Mouse (Mus musculus) CH12F3 (cell line): ENCODE results near the gene Dhx33.

Experiments used
- in situ Hi-C: fragments of 300-500 bp; cut with MboI; formaldehyde crosslinking; loops from 2 replicates; pipeline ENCODE4 v1.14.3; 2020; ENCODE audit warnings: low sequenced_read_pairs

Dhx33 gene

DNA sequence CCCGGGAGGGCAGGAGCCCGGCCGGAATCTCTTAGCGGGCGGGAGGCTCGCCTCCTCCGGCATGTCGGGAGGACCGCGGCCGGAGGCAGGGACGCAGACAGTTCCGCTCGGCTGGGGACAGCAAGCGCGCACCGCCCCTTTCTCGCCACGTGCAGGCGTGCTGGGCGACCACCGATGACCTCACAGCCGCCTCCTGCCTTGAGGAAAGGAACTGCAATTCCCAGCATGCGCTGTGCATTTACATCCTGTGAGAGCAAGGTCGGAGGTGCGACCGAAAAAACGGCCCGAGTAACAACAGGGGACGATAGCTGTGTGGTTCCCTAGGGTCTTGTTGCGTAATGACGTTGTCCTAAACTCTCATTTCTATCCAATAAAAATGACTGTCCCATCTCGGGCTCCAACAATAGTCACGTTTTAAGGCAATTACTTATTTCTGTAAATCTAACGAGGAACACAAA is at the start of gene Dhx33:
TSS of gene Dhx33 (minus strand) at position 122 of the 458 bp plus-strand sequence.
- in situ Hi-C loops, result no loop called here

DNA sequence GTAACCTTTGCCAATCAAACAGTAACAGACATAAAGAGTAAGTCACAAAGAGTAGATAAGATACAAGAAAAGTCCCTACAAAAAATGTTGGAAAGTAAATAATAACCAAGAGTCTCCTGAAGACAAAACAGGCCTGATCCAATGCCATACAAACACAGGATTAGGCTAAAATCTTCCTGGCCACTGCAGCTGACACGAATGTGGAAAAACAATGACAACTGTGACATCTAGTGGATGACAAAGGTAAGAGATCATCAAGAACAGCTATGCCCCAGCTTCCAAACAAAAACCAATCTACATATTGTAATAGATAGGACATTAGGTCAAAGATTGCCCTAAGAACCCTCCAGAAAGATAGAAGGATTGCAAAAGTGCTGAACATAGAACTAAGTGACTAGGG is 48.3 kb upstream of the Dhx33 start:
- in situ Hi-C loops, result no loop called here

DNA sequence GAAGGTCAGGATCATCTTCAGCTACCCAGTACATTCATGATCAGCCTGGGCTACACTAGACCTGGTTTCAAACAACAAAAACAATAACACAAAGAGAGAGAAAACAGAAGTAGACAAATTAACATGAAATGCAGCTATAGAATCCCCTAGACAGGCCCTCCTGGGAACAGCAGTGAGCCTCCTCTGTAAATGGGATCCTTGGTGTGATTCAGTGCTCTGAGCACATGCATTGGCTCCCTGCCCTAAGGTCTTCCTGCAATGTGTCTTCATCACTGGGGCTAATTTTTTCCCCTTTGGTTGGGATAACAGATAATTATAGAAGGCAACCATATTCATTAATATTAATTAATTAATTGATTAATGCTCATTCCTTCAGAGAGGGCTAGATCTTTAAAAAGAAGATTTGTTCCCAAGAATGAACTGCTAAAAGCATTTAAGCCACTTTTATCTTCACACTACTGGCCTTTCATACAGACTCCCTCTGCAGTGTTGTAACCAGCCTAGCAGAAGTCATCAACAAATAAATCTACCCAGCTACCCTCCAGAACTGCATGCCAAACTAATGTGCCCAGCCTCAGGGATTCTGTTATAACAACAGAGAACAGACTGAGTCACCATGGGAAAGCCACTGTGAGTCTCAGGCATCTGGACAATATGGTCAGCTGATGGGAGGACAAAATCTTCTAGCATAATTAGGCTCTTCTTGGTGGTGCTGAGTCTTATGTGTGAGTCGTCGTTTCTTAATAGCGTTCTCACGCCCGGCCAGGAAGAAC is 35.5 kb upstream of the Dhx33 start:
- in situ Hi-C loops, result no loop called here

DNA sequence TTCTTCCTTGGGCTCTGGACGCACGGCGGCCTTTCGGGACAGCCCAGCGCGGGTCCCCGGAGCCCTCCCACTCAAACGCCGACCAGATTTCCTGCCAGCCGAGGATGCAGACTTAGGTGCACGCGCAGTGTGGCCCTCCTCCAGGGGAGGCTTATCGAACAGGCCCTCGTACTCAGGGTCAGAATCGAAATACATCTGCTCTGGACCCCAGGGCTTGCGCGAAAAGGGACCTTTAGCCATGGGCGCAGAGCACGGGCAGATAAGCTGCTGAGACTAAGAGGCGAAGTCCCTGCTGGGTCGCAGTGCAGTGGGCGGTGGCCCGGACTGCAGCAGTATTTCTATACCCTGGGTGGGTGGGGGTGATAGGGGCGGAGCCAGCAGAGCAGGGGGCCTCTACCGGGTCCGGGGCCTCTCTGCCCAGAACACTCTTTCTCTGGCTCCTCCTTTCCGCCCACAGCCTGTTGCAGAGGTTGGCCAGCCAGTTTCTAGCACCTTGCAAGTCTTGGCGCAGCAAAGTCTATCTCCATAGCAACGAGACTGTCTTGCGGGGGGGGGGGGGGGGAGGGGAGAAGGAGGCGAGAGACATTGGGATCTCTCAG is 29.0 kb upstream of the Dhx33 start, which contains the start of gene 6330403K07Rik:
TSS of gene 6330403K07Rik (minus strand) at position 351 of the 599 bp plus-strand sequence.
- in situ Hi-C loops, result no loop called here

DNA sequence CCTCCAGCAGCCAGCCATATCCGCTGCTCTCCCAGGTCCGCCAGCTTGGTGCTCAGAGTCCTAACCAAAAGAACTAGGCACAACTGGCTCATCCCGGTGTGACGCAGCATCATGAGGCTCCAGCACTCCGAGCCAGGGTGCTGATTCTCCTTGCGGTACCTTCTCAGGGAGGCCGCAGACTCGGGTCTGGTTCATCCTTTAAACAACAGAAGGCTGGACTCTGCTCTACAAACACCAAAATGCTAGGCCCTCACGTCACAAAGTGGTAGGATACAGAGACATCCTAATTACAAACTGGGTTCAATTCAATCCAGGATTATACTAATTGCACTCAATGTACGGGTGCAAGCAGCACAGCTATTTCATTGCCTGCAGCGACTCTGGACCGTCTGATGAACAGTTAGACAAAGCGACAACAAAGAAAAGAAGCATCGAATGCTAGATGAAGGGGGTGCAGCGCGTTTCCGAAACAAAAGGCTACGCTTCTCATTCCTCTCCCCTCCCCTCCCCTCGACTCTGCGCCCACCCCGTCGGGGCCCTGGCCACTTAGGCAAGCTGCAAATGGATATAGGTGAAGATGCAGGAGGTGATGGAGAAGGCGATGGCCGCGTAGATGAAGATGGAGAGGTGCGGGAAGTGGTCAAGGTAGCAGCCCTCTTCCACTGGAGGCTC is 28.4 kb upstream of the Dhx33 start:
- in situ Hi-C loops, result no loop called here

DNA sequence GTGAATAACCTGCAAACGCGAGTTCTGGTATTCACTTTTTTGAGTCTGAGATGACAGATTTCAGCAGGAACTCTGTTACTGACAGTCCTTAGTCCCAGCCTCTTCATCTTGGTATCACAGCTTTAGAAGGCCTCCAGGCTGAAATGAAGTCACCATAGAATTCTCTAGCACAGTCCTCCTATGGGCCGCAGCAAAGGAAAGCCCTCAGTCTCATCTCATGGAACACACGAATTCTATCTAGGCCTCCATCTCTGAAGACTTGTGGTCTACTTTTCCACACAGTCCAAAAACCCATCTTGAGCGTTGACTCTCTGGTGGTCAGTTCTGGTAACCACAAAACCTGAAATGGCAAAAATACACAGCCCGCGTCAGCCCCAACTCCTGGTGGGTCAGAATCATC is 27.8 kb upstream of the Dhx33 start:
- in situ Hi-C loops, result no loop called here

DNA sequence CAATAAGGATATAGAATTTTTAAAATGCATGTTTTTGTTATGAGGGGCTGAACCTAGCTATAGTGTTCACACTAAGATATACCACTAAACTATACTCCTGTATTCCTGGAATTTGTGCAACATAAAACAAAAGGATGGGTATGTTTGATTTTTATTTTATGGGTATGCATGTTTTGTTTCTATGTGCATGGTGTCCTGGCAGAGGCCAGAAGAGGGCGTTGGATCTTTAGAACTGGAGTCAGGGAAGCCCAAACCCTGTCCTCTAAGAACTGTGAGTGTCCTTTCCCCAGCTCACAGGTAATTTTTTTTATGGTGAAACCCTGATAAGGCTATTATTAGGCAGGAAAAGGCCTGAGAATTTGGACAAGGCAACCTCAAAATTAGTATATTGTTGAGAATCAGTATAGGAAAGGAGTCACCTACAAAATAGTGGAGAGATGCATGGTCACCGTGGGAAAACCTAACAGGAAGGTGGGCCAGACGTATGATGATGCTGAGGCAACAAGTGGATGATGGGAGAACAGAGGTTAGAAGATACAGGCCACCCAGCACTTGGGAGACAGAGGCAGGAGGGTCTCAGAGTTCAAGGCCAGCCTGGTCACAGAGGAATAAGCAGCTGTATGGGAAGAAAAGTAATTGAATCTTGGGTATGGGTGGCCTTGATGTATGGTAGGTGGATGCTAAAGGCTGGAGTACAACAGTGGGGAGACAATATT is 25.3 kb upstream of the Dhx33 start:
- in situ Hi-C loops, result no loop called here

DNA sequence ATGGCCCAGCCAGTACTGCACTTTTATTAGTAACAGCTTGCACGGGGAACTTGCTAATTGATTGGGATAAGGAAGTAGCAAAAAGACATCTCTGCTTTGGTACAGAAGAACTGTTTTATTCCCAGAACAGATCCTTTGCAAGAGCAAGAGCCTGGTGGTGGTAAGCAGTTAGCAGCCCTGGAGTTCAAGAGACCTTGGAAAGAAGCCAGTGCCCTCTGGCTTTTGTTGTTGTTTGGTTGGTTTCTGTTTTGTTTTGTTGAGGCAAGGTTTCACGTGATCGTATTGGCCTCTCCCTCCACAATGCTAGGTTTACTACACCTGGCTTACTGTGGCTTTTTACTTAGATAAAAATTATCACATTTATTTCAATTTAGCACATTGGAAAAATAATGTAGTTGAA is 24.0 kb upstream of the Dhx33 start:
- in situ Hi-C loops, result no loop called here

DNA sequence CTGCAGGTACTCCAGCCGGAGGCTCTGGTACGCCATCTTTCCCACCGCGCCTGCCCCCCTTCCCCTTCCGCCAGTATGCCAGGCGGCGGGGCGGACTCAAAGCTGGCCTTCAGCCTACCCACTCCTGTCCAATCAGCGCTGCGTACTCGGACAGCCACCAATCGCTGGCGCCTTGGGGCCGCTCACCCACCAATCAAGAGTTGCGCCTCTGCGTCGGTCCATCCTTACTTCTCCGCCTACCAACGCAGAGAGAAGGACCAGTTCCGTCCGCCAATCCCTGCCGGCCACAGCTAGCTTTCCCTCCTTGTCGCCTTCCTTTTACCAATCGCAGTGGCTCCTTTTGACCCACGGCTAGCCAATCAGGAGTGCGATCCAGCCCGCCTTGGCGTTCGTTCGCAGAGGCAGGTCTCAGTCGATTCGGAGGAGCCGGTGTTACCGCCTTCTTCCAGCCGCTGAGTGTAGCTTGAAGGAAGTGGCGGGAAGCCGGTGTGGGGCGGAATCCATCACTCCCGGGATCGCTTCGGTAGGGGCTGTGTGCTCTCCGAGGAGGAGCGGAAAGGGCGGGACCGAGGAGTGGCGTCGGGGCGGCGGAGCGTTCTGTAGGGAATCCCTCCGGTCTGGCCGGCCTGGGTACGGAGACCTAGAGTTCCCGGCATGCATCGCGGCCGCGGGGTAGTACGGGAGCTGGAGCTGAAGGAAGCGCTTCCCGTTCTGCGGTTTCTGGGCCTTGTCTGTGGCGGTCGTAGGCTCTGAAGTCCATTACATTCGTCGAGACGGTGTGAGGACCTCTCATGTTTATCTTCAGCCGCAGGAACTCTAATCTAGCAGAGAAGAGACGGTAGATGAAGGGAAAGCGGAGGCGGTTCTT is 15.2 kb upstream of the Dhx33 start, which contains the start of the genes Mis12 and Derl2:
TSS of gene Mis12 (plus strand) at position 411 of the 868 bp plus-strand sequence.
TSS of gene Derl2 (minus strand) at position 641 of the 868 bp plus-strand sequence.
- in situ Hi-C loops, result no loop called here

DNA sequence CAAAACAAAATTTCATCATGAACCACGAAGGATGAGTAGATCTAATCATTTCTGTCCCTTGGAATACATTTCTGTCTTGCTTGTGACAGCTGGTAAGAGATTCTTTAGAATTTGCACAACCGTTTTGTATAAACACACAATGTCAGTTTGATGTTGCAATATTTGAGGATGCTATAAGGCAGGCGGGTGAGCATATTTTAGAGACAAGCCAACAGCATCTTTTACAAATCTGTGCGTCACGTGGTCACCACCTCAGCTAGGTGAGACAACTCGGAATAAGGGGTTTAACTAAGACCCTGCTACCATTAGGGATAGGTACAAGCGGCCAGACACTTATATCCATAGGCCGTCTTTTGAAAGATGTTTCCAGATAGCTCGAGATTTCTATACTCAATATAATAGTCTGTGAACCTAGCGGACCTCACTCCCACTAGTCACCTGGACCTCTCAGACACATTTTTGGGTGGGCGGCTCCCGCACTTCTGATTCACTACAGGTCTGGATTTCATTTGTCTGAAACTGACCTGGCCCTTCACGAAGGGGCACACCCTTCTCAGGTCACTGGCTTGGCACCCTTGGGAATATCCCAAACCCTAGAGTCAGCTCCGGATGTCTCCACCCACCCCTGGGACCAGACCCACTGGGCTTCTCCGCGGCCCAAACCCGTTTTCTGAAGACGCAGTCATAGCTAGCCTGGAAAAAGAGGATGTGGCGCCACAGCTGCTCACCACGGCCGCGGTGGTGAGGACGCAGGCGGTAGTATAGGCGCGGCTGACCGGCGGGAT is 14.4 kb upstream of the Dhx33 start:
- in situ Hi-C loops, result no loop called here

DNA sequence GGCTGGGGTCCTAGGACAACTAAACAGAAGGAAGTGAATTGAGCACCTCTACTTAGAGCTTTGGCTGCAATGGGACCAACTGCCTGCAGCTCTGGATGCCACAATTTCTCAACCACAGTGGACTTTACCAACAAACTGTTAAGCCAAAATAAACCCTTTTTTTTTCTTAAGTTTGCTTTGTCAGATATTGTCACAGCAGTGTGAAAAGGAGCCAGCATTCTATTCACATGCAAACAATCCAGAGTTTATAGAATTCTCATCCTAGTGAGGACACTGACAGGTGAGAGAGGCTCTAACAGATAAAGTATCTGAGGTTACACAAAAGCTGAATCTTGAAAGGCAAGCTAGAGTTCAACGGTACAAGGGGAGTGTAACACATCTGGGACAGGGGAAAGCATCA is 12.8 kb upstream of the Dhx33 start:
- in situ Hi-C loops, result no loop called here

DNA sequence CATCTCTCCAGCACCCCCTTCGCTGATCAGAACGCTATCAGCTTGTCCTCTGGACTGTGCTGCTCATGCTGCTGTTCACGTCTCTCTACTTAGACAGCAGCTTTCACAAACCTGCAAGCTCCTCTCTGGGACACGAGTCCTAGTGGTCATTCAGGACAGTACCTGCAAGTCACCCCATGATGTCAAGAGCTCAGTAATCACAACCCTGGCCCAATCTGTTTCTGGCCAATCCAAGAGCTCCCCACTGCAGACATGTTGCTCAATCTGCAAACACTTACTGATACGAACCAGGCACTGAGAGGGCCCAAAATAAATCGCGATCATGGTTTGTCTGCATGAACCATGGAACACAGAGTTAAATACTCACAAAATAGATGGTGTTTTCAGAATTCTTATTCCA is 8.5 kb upstream of the Dhx33 start:
- in situ Hi-C loops, result no loop called here

DNA sequence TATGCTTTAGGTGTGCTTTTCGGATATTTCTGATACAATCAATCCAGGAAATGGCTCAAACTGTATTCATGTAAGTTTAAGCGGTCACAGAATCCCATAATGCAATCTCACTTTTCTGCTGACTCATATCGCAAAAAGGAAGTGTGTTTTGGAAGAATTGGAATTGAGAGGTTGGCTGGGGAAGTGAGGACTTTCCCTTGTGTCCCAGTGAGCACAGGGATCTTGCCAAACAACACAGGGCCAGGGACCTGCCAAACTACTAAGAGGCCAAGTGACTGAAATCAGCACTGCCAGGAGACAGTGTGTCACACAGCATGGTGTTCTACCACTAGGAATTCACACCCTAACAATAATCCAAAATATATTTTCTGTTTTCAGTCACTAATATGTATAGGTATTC is 4.1 kb upstream of the Dhx33 start:
- in situ Hi-C loops, result no loop called here

DNA sequence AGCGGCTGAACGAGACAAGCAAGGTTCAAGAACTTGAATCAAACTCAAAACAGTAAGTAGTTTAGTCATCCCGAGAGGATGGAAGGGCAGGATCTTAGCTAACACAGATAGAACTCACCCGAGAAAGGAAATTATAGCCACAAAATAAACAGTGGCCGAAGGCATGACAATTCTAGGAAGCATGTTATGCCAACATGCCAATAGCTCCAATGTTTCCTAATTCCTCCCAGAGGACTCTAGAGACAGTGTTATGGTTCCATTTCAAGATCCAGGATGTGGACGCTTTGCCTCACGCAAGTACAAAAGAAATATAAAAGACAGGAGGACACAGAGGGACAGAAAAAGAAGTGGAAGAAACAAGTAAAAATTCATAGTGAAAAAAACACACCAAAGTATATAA is 3.6 kb upstream of the Dhx33 start:
- in situ Hi-C loops, result no loop called here

DNA sequence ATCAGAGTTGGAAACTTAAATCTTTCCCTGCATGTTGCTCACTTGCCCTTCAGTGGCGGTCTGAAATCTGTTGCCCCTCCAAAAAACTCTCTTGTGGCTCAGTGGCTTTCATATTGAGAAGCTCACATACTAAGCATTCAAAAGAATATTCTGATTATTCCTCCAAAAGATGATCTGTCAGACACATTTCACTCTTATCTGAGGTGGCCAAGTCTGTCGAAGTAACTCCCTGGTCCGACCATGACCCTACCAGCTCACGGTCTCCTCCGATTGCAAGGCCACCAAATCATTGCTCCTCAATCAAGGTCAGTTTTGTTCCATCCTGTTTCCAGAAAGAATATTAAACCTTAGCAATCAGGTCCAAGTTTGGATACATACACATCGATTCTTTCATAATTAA is 2.8 kb upstream of the Dhx33 start:
- in situ Hi-C loops, result no loop called here

DNA sequence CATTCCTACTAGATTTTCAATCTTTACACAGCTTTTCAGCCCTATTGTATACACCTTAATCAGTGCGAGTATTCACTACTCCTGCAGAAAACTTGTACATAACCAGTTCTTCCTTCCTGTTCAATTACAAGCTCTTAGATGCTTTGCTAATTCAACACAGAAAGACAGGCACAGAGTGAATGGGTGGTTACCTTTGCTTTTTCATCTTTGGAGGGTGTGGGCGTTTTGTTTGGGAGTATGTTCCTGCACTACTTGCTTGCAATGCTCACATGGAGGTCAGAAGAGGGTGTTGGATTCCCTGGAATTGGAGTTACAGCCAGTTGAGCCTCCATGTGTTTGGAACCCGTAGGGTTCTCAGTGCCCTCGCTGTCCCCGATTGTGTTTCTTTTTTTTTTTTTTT is 809 bp upstream of the Dhx33 start:
- in situ Hi-C loops, result no loop called here

DNA sequence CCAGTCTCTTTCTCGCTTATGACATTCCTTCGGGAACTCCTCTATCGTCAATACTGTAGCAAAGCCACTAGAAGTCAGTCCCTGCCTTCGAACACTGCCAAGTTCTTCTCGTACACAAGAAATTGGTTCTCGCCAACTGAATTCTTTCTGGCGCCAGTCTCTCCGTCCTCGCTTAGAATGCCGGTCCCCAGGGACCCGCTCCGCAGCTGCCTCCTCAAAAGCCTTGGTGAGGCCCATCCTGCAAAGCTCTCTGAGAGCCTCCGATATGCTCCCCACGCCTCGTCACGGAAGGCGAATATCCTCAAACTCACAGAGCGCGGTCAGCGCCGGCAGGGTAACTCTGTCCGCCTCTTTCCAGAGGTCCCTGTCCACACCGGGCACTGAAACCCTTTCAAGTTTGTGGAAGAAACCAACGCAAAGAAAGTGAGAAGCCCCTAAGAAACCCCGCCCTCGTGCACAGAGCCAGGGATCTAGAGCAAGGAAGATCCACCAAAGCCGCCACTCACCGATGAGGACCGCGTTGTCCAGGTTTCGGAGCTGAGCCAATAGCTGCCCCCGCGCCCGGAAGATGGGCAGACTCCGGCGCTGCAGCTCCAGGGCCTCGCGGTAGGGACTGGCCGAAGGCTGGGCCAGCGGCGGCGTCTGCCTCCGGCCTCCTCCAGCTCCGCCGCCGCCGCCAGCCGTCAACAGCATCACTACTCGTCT is 474 bp downstream of the Dhx33 start:
- in situ Hi-C loops, result no loop called here

DNA sequence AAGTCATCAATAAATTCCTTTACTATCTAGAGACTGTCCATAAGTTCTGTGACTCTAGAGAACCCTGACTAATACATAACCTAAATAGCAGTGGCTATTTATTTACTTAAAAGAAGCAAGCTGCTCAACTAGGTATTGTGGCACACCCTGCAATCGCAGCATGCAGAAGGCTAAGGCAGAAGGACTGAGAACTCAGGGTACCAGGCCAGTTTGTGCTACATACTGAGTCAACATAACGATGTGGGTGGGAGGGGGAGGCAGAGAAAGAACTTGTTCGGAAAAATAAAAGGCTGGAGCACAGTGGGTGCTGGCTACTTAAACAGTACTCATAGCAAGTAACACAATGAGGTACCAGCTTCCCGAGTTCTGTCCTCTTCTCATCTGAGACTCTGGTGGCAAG is 3.1 kb downstream of the Dhx33 start:
- in situ Hi-C loops, result no loop called here
